Mouse (Mus musculus): ENCODE data around the gene Muc5ac. TPM values are rescaled to one million over a fixed set of nuclear protein-coding genes. Genes with fewer than 3 reads are reported as not detected.

Muc5ac gene
- total RNA-seq (2014; rRNA removed) = not detected in 2 replicates
- polyA plus RNA-seq (2015; fragmentation: Nextera tagmentation; extraction: Ambion mirVana) = not detected in 2 replicates

- DNase-seq (ENCODE audit: low spot score) (no peak), ATAC-seq (ENCODE audit: low FRiP score) (no peak)
- no peak for TF ChIP-seq CTCF (IDR thresholded peaks at IDR 0.05)
- no peaks in the 10 kb centered on the region for H3K36me3 ChIP-seq (ENCODE audit: insufficient read depth, low read length)
- no peak within 1 kb of the TSS for H3K4me3 ChIP-seq (ENCODE audit: low read depth, low read length)
- no peaks in the 10 kb centered on the region for H3K27me3 ChIP-seq (ENCODE audit: insufficient read depth, low read length)
- H3K4me1 ChIP-seq (ENCODE audit: insufficient read depth, low read length) = no peaks in the 10 kb centered on the region
- H3K27ac ChIP-seq (ENCODE audit: low read depth, low read length) = no peak within 1 kb of the TSS
- no peaks in the 10 kb centered on the region for H3K9me3 ChIP-seq (ENCODE audit: low read length)
- WGBS = 91% methylated on average over 6 of the region's 6 CpGs
- no peak within 1 kb of the TSS for H3K4me2 ChIP-seq (ENCODE audit: low read depth, low read length, poor library complexity, severe bottlenecking)
- no peak within 1 kb of the TSS for H3K9ac ChIP-seq (replicated peaks; ENCODE audit: low read length, poor library complexity, severe bottlenecking)
Observed at GRCm38 (mm10) chr7:141788677-141789452, at the start of gene Muc5ac. TSS of gene Muc5ac (plus strand) at chr7:141788972.

GRCm38 (mm10) chr7:141747451-141748100, 41.2 kb upstream of the Muc5ac start:
- TF ChIP-seq CTCF (IDR thresholded peaks at IDR 0.05) = no peak
- Histone ChIP-seq H3K36me3 (ENCODE audit: insufficient read depth, low read length) (no peaks in the 10 kb centered on the region), H3K27me3 (ENCODE audit: insufficient read depth, low read length) (no peaks in the 10 kb centered on the region), H3K9me3 (ENCODE audit: low read length) (no peaks in the 10 kb centered on the region), H3K9ac (replicated peaks; ENCODE audit: low read length, poor library complexity, severe bottlenecking) (no peak overlapping the region), H3K4me3 (ENCODE audit: low read depth, low read length) (no peak overlapping the region), H3K4me2 (ENCODE audit: low read depth, low read length, poor library complexity, severe bottlenecking) (no peak overlapping the region), H3K4me1 (ENCODE audit: insufficient read depth, low read length) (no peaks in the 10 kb centered on the region), H3K27ac (ENCODE audit: low read depth, low read length) (no peak overlapping the region)
- 81% methylated on average over 7 of the region's 7 CpGs for WGBS
- DNase-seq (ENCODE audit: low spot score) = peak; percentile 1
- ATAC-seq (ENCODE audit: low FRiP score) = no peak

GRCm38 (mm10) chr7:141752513-141752912, 36.3 kb upstream of the Muc5ac start:
- no peak overlapping the region for H3K9ac ChIP-seq (replicated peaks; ENCODE audit: low read length, poor library complexity, severe bottlenecking)
- H3K4me1 ChIP-seq (ENCODE audit: insufficient read depth, low read length) = no peaks in the 10 kb centered on the region
- no peak overlapping the region for H3K4me2 ChIP-seq (ENCODE audit: low read depth, low read length, poor library complexity, severe bottlenecking)
- no peaks in the 10 kb centered on the region for H3K9me3 ChIP-seq (ENCODE audit: low read length)
- no peak overlapping the region for H3K27ac ChIP-seq (ENCODE audit: low read depth, low read length)
- DNase-seq (ENCODE audit: low spot score) (no peak), ATAC-seq (ENCODE audit: low FRiP score) (no peak)
- no peak overlapping the region for H3K4me3 ChIP-seq (ENCODE audit: low read depth, low read length)
- no peaks in the 10 kb centered on the region for H3K36me3 ChIP-seq (ENCODE audit: insufficient read depth, low read length)
- no peak for TF ChIP-seq CTCF (IDR thresholded peaks at IDR 0.05)
- WGBS = 78% methylated on average over 6 of the region's 6 CpGs
- no peaks in the 10 kb centered on the region for H3K27me3 ChIP-seq (ENCODE audit: insufficient read depth, low read length)

- Histone ChIP-seq H3K4me3 (ENCODE audit: low read depth, low read length) (no peak overlapping the region), H3K4me2 (ENCODE audit: low read depth, low read length, poor library complexity, severe bottlenecking) (no peak overlapping the region), H3K9me3 (ENCODE audit: low read length) (no peaks in the 10 kb centered on the region), H3K9ac (replicated peaks; ENCODE audit: low read length, poor library complexity, severe bottlenecking) (no peak overlapping the region), H3K27ac (ENCODE audit: low read depth, low read length) (no peak overlapping the region), H3K27me3 (ENCODE audit: insufficient read depth, low read length) (no peaks in the 10 kb centered on the region), H3K4me1 (ENCODE audit: insufficient read depth, low read length) (no peaks in the 10 kb centered on the region), H3K36me3 (ENCODE audit: insufficient read depth, low read length) (no peaks in the 10 kb centered on the region)
- ATAC-seq (ENCODE audit: low FRiP score) (0 out of 2 replicates have a peak, but pooled peaks have one; percentile 23), DNase-seq (ENCODE audit: low spot score) (peak; percentile 87)
- TF ChIP-seq CTCF (IDR thresholded peaks at IDR 0.05) = peak; percentile 92
- 55% methylated on average over 4 of the region's 4 CpGs for WGBS
Observed at GRCm38 (mm10) chr7:141755831-141756230, 32.9 kb upstream of the Muc5ac start.

- no peaks in the 10 kb centered on the region for H3K36me3 ChIP-seq (ENCODE audit: insufficient read depth, low read length)
- no peaks in the 10 kb centered on the region for H3K4me1 ChIP-seq (ENCODE audit: insufficient read depth, low read length)
- H3K9me3 ChIP-seq (ENCODE audit: low read length) = no peaks in the 10 kb centered on the region
- 81% methylated on average over 4 of the region's 4 CpGs for WGBS
- H3K4me3 ChIP-seq (ENCODE audit: low read depth, low read length) = no peak overlapping the region
- no peak overlapping the region for H3K9ac ChIP-seq (replicated peaks; ENCODE audit: low read length, poor library complexity, severe bottlenecking)
- no peak overlapping the region for H3K4me2 ChIP-seq (ENCODE audit: low read depth, low read length, poor library complexity, severe bottlenecking)
- ATAC-seq (ENCODE audit: low FRiP score) (no peak), DNase-seq (ENCODE audit: low spot score) (no peak)
- TF ChIP-seq CTCF (IDR thresholded peaks at IDR 0.05) = no peak
- H3K27ac ChIP-seq (ENCODE audit: low read depth, low read length) = no peak overlapping the region
- no peaks in the 10 kb centered on the region for H3K27me3 ChIP-seq (ENCODE audit: insufficient read depth, low read length)
Observed at GRCm38 (mm10) chr7:141758291-141758690, 30.5 kb upstream of the Muc5ac start.

GRCm38 (mm10) chr7:141770521-141770920, 18.3 kb upstream of the Muc5ac start:
- H3K27ac ChIP-seq (ENCODE audit: low read depth, low read length) = no peak overlapping the region
- H3K9me3 ChIP-seq (ENCODE audit: low read length) = no peaks in the 10 kb centered on the region
- TF ChIP-seq CTCF (IDR thresholded peaks at IDR 0.05) = no peak
- H3K27me3 ChIP-seq (ENCODE audit: insufficient read depth, low read length) = no peaks in the 10 kb centered on the region
- ATAC-seq (ENCODE audit: low FRiP score) (no peak), DNase-seq (ENCODE audit: low spot score) (no peak)
- no peak overlapping the region for H3K9ac ChIP-seq (replicated peaks; ENCODE audit: low read length, poor library complexity, severe bottlenecking)
- H3K4me3 ChIP-seq (ENCODE audit: low read depth, low read length) = no peak overlapping the region
- WGBS = 90% methylated on average over 3 of the region's 3 CpGs
- no peak overlapping the region for H3K4me2 ChIP-seq (ENCODE audit: low read depth, low read length, poor library complexity, severe bottlenecking)
- H3K4me1 ChIP-seq (ENCODE audit: insufficient read depth, low read length) = no peaks in the 10 kb centered on the region
- no peaks in the 10 kb centered on the region for H3K36me3 ChIP-seq (ENCODE audit: insufficient read depth, low read length)
